Mouse (Mus musculus) heart, postnatal 25 days (tissue): ENCODE measurements at regions not wholly inside any gene's neighbourhood (a gene's known extent, or its start where the extent isn't known, plus 50 kb on each side); places are given as distances from the start of the nearest gene placed in this dataset.

Experiments
- DNase-seq: peaks from one replicate; pipeline ENCODE4 v3.0.0; 2022; ENCODE audit warnings: low spot score
- intact Hi-C: fragments of 180-260 bp; cut with DNase I; formaldehyde crosslinking; loops from one replicate; pipeline ENCODE4 v1.15.1; 2025

DNA sequence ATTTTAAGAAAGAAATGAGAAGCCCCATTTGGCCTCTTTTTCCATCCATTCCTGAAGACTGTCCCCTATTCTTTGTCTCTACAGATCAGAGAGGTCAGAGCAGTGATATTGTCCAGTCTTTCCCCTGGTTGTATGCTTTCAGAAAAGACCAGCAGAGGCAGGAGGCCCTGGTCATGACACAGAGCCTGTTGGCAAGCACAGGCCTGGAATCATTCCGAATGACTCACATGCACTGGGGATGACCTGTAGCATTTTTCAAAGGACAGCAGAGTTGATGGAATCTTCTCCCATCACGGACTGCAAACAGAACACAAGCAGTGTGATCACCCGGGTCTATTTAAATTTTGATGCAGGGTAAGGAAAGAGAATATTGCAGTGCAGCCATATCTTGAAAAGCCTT lies 50.2 kb upstream of the Nxt1 start:
- DNase-seq: peak; percentile 29
- intact Hi-C loops: no loop called here

DNA sequence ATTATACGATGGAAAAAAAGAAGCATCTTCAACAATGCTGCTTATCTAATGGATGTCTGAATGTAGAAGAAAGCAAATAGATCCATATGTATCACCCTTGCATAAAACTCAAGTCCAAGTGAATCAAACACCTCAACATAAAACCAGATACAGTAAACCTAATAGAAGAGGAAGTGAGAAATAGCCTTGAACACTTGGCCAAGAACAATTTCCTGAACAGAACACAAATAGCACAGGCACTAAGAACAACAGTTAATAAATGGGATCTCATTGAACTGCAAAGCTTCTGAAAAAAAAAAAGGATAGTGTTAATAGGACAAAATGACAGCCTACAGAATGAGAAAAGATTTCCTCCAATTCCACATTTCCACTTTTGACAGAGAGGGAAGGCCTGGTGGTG lies 60.5 kb upstream of the Nxt1 start:
- no peak for DNase-seq
- intact Hi-C loops: no loop called here

DNA sequence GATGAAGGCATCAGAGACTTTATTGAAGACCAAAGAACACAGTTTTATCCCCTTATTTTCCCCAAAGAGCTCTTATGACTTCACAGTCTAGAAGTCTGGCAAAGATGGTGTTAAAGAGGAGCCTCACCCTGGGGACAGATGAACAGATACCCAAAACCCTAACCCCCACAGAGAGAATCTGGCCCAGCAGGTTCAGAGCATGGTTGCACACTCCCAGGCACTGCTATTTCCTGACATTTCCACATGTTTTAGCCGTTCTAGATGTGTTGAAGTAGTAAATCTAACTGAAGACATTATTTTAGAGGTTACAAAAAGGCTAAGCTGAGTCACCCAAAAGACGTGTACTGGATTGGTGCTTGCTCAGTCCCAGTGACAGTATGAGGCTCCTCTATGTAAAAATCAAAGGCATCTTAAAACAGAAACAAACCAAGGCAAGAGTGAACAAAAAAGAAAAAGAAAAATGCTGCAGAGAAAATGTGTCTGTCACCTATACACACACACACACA lies 66.9 kb upstream of the Nxt1 start:
- intact Hi-C loops: no loop called here
- no peak for DNase-seq

DNA sequence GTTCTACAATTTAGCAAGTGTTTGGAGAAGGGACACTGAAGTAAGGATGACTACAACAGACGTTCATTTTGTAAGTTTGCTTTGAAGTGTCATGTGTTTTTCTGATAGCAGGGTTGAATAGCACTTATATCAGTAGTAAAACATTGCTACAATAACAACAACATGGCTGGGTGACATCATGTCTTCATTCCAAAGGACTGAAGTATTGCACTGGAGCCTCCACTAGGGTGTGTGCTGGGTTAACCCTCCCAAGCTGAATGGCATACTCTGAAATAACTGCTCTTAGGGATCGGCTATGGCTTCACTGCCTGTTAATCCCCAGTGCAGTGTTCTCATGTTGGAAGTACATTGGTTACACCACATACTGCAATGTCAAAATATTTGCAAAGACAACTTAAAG lies 68.5 kb upstream of the Nxt1 start:
- intact Hi-C loops: loop anchor here (5.0 kb wide), 1 partner anchor 53 kb away; no protein-coding TSS in a partner anchor
- no peak for DNase-seq

DNA sequence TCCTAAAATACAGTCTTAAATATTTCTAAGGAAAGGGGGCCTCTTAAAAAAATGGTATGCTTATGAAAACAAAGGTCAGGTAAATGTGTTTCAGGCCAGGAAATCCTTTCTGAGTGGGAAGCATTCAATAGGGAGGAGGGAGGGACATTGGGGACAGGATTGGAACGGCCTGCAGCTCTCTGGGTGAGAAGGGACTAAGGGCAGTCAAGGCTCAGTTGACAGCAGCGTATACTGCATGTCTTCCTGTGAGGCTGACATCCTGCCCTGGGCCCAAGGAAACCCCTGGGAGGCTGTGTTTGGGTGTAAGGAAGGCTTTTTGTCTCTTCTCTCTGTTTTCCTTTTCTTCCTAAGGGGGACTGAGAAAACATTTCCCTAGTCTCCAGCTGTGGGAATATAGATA lies 69.1 kb upstream of the Nxt1 start:
- no peak for DNase-seq
- intact Hi-C loops: loop anchor here (5.0 kb wide), 1 partner anchor 54 kb away; no protein-coding TSS in a partner anchor

DNA sequence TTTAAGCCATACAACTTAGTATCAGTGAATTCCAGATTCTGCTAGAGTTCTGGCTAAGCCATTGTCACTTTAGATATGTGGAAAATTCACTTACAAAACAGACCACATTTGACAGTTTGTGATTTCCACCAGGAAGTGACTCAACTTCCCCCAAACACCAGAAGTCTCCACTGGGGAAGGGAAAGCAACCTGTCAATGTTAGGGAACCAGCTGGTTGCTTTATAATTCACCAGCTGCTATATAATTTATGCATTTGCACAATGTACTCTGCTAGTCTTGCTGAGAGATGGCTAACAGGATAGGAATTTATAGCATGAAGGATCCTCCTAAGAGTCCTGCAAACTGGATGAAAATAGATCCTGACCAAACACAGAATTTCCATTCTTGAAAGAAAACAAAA lies 72.9 kb upstream of the Nxt1 start:
- intact Hi-C loops: no loop called here
- no peak for DNase-seq

DNA sequence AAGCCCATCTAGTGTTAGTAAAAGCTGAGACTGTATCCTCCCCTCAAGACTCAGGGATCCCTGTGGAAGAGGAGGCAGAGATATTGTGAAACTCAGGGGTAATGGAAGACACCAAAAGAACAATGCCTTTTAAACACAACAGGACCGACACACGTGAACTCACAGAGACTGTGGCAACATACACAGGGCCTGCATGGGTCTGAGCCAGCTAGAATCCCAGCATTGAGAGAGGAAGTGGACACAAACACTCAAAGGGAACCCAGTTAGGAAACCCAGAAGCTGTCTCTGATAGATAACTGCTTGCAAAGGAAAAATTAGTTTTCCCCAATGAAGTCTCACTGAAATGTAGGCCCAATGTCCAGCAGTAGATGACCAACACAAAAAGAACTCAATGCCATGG lies 75.4 kb upstream of the Nxt1 start:
- intact Hi-C loops: no loop called here
- no peak for DNase-seq

DNA sequence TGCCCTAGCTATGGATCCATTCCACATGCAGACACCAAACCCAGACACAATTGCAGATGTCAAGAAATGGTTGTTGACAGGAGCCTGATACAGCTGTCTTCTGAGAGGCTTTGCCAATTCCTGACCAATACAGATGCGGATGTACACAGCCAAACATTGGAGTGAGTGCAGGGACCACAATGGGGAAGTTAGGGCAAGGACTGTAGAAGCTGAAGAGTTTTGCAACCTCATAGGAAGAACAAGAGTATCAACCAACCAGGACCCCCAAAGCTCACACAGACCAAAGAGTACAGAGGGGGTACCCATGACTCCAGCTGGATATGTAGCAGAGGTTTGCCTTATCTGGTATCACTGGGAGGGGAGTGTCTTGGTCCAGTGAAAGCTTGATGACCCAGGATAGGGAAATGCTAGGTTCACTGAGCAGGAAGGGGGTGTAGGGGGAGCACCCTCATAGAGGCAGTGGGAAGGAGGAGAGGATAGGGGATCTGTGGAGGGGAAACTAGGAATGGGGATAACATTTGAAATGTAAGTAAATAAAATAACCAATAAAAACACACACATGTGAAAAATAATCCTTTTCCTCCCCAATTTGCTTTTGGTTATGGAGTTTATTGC lies 86.6 kb upstream of the Nxt1 start:
- DNase-seq: no peak
- intact Hi-C loops: no loop called here

DNA sequence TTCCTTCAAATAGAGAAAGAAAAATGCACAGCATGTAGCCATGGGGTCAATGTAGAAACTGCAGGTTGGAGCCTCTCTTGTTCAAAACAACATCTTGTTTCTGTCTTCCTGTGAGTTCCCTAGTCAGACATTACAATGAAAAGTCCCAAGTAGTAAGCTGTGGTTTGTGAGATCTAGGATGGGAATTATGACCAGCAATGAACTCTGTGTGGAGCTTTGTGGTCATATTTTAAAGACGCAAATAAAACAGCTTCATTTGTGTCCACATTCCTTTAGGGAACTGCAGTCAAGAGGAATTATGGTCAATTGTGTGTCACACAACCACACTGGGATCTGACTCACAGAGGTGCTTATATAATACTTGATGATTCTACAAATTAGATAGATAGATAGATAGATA lies 90.2 kb upstream of the Nxt1 start:
- DNase-seq: no peak
- intact Hi-C loops: no loop called here

DNA sequence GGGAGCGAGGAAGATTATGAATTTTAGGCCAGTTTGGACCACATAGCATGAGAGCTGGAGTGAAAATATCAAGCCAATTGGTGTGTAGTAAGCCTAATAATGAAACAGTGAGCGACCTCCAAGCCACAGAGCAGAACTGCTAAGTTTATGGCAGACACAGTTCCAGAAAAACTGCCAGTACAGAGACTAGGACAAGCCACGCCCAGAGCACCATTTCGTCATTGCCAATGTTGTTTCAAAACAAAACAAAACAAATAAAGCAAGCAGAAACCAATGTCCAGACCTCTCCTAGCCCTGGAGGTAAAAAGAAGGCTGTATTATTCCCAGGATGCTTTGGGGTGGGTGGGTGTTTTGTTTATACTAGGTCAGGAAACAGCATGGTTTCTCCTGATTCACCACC lies 90.7 kb upstream of the Nxt1 start:
- no peak for DNase-seq
- intact Hi-C loops: loop anchor here (2.0 kb wide), 1 partner anchor 73 kb away; no protein-coding TSS in a partner anchor

DNA sequence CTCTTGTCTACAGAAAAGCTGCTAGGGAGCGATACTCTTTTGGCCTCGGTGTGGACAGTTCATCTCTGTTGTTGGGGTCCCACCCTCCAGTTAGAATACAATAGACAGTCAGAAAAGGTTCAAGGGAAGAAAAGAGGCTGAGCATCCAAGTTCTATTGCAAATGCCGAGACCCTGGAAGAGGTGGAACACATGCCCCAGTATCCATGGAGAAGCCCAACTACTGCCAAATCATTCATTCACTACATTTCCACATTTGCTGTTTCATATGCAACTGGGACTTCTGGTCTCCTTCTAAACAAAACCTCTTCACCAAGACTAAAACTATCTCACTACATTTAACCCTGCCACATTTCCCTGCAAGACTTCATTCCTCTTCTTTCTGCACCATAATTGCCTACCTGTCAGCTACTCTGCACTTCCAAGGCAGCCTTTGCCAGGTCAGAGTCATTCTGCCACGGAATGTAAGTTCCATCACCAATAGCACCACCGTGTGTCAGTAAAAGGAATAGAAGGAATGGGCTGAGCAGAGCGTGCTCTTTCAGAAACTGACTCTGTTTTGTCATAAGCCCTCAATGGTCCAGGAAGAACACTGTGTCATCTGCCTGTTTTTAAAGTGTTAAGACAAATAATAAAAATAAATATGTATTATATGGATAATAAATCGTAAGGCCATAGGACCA lies 92.0 kb upstream of the Nxt1 start:
- DNase-seq: no peak
- intact Hi-C loops: loop anchor here (2.0 kb wide), 1 partner anchor 74 kb away; no protein-coding TSS in a partner anchor

DNA sequence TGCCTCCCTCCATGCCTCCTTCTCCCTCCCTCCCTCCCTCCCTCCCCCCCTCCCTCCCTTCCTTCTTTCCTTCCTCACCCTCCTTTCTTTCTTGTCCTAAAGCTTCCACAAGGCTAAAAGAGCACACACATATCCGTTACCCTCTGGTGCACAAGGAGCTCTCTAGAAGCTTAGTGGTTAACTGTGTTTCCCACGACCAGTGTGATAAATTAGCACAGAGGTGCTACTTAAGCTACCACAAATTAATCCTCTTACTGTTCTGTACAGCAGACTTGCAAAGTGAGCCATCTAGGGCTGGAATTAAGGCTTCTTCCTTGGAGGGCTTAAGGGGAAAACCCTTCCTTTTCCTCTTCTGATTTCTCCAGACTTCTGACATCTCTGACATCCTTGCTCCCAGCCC lies 92.8 kb upstream of the Nxt1 start:
- DNase-seq: no peak
- intact Hi-C loops: no loop called here

DNA sequence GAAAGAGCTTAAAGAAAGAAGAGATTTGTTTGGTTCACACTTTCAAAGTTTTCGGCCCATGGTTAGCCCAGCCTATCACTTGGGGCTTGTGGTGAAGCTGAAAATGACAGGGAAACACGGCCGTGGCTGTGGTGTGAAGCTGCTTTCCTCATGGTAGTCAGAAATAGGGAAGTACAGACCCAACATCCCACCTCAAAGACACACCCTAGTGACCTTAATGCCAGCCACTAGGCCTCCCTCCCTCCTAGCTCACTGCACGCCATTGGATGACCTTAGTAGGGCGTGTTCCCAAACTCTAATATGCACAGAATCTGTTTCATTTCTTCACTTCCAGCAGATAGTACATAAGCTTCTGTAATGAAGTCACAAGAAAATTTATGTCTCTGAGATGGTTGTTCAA lies 93.4 kb upstream of the Nxt1 start:
- DNase-seq: no peak
- intact Hi-C loops: no loop called here

DNA sequence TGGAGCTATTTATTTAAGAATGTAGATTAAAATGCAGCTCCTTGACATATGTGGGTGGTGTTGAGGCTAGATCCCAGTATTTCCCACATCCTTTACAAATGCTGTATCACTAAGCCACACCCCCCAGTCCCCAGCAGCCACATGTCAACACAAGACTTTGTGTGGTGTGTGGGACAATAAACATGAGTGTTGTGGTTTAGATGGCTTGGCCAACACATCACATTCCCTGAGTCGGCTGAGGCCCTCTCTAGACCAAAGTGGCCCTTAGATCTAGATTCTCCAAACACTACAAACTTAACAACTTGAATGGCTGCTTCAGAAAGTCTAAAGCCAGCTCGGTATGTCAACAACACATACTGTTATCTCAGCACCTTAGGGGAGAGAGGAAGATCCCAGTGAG lies 94.2 kb upstream of the Nxt1 start:
- DNase-seq: no peak
- intact Hi-C loops: no loop called here

DNA sequence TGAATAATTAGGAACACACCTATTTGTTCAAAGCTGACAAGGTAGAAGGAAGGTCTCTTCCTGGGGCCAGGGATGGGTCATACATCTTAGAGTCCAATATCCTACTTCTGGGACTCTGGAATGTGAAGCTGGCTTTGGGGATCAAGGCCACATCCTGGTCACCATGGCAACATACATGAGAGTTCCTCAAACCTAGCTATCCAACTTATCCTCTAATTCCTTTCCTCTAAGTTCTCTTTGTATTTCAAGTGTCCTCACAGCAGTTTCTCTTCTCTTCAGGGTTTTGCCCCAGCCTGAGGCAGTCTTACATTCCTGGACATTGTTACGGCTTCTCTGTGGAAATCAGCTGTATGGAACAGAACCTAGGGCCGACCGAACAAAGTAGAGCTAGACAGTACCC lies 97.0 kb upstream of the Nxt1 start:
- no peak for DNase-seq
- intact Hi-C loops: no loop called here

DNA sequence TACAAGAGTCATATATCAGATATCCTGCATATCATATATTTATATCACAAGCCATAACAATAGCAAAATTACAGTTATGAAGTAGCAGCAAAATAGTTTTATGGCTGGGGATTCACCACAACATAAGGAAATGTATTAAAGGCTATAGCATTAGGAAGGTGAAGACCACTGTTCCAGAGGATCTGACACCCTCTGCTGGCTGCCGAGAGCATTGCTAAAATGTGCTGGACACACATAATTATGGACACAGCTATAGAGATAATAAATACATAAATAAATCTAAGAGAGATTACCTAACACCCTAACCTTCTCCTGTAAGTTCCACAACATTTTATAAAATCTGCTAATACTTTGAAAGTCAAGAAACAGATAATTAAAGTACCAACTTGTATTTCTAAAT lies 100.2 kb upstream of the Nxt1 start:
- intact Hi-C loops: loop anchor here (2.0 to 5.0 kb wide), 4 partner anchors 35 to 449 kb away; partner anchors contain the start of gene Thbd
- peak; percentile 23 for DNase-seq

DNA sequence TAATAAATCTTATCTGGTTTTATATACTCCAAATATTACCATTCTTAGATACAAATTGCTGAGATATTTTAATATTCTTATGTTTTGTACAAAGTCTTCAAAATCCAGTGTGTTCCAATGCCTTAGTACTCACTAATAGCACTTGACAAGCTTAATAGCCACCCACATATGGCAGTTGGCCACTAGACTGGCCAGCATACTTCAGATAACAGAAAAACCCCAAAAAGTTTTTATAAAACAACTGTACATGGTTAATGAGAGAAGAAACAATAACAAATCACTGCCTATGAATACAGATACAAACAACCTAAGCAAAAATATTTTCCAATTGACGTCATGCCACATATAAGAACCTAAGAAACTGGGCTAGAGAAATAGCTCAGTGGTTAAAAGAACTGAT lies 100.8 kb upstream of the Nxt1 start:
- intact Hi-C loops: loop anchor here (2.0 to 5.0 kb wide), 4 partner anchors 34 to 449 kb away; partner anchors contain the start of gene Thbd
- DNase-seq: no peak

DNA sequence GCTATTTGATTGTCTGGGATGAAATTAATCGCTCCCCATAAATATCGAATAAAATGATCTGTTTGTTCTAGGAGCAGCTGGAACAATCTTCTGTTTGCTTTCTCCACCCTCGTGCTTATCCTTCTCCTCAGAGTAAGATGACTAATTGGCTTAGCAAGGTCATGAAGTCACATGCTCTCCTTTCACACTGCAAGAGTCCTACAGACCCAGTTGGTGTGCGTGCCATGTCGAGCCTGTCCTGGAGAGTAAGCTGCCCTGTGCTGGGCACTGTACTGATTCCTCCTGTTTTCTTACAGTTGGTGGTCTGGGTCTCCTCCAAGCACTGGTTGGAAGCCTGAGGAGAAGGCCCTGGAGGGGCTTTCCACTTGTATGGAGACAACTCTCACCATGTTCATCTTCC lies 101.4 kb upstream of the Nxt1 start:
- intact Hi-C loops: loop anchor here (5.0 kb wide), 3 partner anchors 34 to 289 kb away; partner anchors contain the start of gene Thbd
- no peak for DNase-seq

DNA sequence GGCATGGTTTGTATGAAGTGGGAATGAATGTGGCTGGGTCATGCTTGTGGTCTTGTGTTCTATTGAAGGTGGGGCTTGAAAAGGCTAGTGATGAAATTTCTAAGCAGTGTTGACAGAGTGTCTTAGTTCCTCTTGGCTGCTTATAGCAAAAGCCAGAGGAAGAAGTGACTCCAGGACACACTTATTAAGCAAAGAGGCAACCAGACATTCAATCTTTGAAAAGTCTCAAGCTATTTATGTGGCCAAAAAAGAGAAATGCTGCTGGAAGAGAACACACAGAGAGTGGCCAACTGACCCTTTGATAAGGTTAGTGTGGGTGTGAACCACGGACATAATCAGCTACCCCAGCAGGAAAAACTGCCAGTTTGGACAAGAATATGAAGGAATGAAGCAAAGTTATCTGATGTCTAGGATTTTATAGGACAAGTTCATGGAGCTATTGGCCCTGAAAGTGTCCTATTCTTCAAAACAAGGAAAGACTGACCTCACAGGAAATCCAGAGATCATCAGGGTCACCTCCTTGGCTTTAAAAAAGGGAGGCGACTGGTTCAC lies 104.4 kb upstream of the Nxt1 start:
- DNase-seq: peak; percentile 39
- intact Hi-C loops: no loop called here

DNA sequence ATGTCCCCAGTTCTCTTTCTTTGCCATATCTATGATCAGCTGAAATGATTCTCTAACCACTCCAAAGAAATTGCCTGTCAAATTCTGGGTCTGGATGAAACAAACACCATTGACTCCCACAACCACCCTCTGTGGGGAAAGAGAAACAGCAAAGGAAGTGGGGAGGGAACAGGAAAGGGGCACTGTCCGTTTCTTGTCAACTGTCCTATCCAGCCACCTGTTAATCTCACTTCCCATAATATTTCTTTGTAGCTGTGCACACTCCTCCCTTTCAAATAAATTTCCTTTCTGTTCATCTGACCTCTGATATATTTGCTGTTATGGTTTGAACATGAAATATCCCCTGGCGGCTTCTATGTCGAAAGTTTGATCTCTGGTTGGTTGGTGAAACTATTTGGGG lies 109.0 kb upstream of the Nxt1 start:
- DNase-seq: no peak
- intact Hi-C loops: no loop called here

DNA sequence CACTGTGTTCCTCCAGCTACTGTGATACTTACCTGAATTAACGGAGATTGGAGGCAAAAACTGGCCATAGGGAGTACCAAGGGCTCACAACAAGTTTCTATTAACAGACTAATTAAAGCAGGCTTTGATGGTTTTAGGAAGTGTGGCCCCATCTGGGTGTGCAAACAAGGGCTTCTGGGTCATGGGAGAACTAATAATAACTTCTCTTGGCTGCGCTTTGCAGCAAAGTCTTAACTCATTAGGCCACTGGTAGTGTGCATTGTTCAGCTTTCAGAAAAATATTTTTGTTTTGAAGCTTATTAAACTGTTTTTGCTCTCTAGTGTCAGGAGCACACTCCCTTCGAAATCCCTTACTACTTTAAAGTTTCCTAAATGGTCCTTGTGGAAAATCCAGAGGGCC lies 110.4 kb upstream of the Nxt1 start:
- no peak for DNase-seq
- intact Hi-C loops: no loop called here
